In genomic region chr3:9513703-9514110, GRCm38 (mm10) we compare ENCODE assay signal across 15 mouse cellular contexts.
DNase-seq lines count a peak whose midpoint lies in the region; ATAC-seq and TF ChIP-seq lines count a peak whose summit lies in the region.
"Had no signal": no experiment of that assay in that cellular context is flagged by ENCODE, and none has a peak within 500 bp of the region (broad histone marks: within the 10 kb centered on the region; RNA-seq: fewer than 3 reads in every experiment).

No protein-coding gene starts in this region.

- H3K9me3 ChIP-seq in intestine, embryonic 14.5 days (ENCODE audit: control insufficient read depth, low read length): no peaks in the 10 kb centered on the region
- no peaks in the 10 kb centered on the region for H3K9me3 ChIP-seq in intestine, postnatal 0 days (ENCODE audit: control insufficient read depth)
- H3K9me3 ChIP-seq in forebrain, embryonic 16.5 days (ENCODE audit: control insufficient read depth, low read length): no peaks in the 10 kb centered on the region
- no peaks in the 10 kb centered on the region for H3K9me3 ChIP-seq in neural tube, embryonic 13.5 days
- no peaks in the 10 kb centered on the region for H3K9me3 ChIP-seq in heart, embryonic 11.5 days (replicated peaks; ENCODE audit: control insufficient read depth, low read length)
- H3K9me3 ChIP-seq: heart, embryonic 10.5 days; megakaryocyte, embryonic 14.5 days had no signal

- no peak overlapping the region for H3K4me2 ChIP-seq in intestine, embryonic 14.5 days (ENCODE audit: low read length)
- H3K4me2 ChIP-seq in intestine, postnatal 0 days (replicated peaks; ENCODE audit: low read depth): no peak overlapping the region
- H3K4me2 ChIP-seq in forebrain, embryonic 16.5 days (ENCODE audit: low read length): no peak overlapping the region
- H3K4me2 ChIP-seq in neural tube, embryonic 13.5 days: no peak overlapping the region
- no peak overlapping the region for H3K4me2 ChIP-seq in heart, embryonic 11.5 days

- DNase-seq in intestine, embryonic 14.5 days (ENCODE audit: low spot score): peak; percentile 38
- peak; percentile 92 for DNase-seq in brain, embryonic 14.5 days (ENCODE audit: low read depth)
- DNase-seq in right cerebral cortex, postnatal 4 days: no peak
- DNase-seq: adrenal gland, postnatal 25 days; cerebellum, adult 18-20 months; embryo, embryonic 11 days; layer of hippocampus, adult 9-11 months; liver, postnatal 0 days had no signal

- no peak for TF ChIP-seq POLR2A in brain, embryonic 14.5 days (IDR thresholded peaks at IDR 0.05; ENCODE audit: borderline replicate concordance, extremely low read depth, insufficient read depth, insufficient read length, poor library complexity, severe bottlenecking)

- no peaks in the 10 kb centered on the region for H3K36me3 ChIP-seq in intestine, embryonic 14.5 days (ENCODE audit: control insufficient read depth, insufficient read depth, low read length)
- no peaks in the 10 kb centered on the region for H3K36me3 ChIP-seq in intestine, postnatal 0 days (ENCODE audit: control insufficient read depth, insufficient read depth)
- no peaks in the 10 kb centered on the region for H3K36me3 ChIP-seq in forebrain, embryonic 16.5 days (ENCODE audit: control insufficient read depth, insufficient read depth)
- no peaks in the 10 kb centered on the region for H3K36me3 ChIP-seq in neural tube, embryonic 13.5 days
- no peaks in the 10 kb centered on the region for H3K36me3 ChIP-seq in heart, embryonic 11.5 days (ENCODE audit: control insufficient read depth, insufficient read depth, low read length)
- H3K36me3 ChIP-seq: heart, embryonic 10.5 days had no signal

- no peak overlapping the region for H3K4me3 ChIP-seq in intestine, embryonic 14.5 days (ENCODE audit: low read depth, low read length)
- no peak overlapping the region for H3K4me3 ChIP-seq in intestine, postnatal 0 days (ENCODE audit: low read depth, low read length)
- H3K4me3 ChIP-seq in forebrain, embryonic 16.5 days (replicated peaks; ENCODE audit: low read length): no peak overlapping the region
- H3K4me3 ChIP-seq in neural tube, embryonic 13.5 days: no peak overlapping the region
- no peak overlapping the region for H3K4me3 ChIP-seq in heart, embryonic 11.5 days (ENCODE audit: low read depth, low read length)
- H3K4me3 ChIP-seq: heart, embryonic 10.5 days; megakaryocyte, embryonic 14.5 days had no signal

- WGBS in intestine, embryonic 14.5 days: 79% methylated on average over 7 of the region's 7 CpGs
- WGBS in intestine, postnatal 0 days: 81% methylated on average over 7 of the region's 7 CpGs
- WGBS in forebrain, embryonic 16.5 days: 8% methylated on average over 7 of the region's 7 CpGs
- WGBS in neural tube, embryonic 13.5 days: 17% methylated on average over 7 of the region's 7 CpGs
- 76% methylated on average over 7 of the region's 7 CpGs for WGBS in heart, embryonic 11.5 days (ENCODE audit: insufficient replicate concordance)

- 0 out of 2 replicates have a peak, but pooled peaks cover 3% of the 10 kb centered on the region for H3K4me1 ChIP-seq in intestine, embryonic 14.5 days (replicated peaks; ENCODE audit: control insufficient read depth, insufficient read depth, low read length)
- no peaks in the 10 kb centered on the region for H3K4me1 ChIP-seq in intestine, postnatal 0 days (replicated peaks; ENCODE audit: control insufficient read depth, insufficient read depth, low read length)
- 0 out of 2 replicates have a peak, but pooled peaks cover 5% of the 10 kb centered on the region for H3K4me1 ChIP-seq in forebrain, embryonic 16.5 days (replicated peaks; ENCODE audit: control insufficient read depth, insufficient read depth, low read length)
- peaks cover 25% of the 10 kb centered on the region for H3K4me1 ChIP-seq in neural tube, embryonic 13.5 days (replicated peaks)
- peaks cover 8% of the 10 kb centered on the region for H3K4me1 ChIP-seq in heart, embryonic 11.5 days (ENCODE audit: control insufficient read depth, insufficient read depth, low read length)

- H3K27me3 ChIP-seq in intestine, embryonic 14.5 days (replicated peaks; ENCODE audit: control insufficient read depth, insufficient read depth, low read length): no peaks in the 10 kb centered on the region
- H3K27me3 ChIP-seq in intestine, postnatal 0 days (replicated peaks; ENCODE audit: control insufficient read depth, insufficient read depth, low read length): no peaks in the 10 kb centered on the region
- peaks cover 7% of the 10 kb centered on the region for H3K27me3 ChIP-seq in forebrain, embryonic 16.5 days (replicated peaks; ENCODE audit: control insufficient read depth, insufficient read depth, low read length)
- no peaks in the 10 kb centered on the region for H3K27me3 ChIP-seq in neural tube, embryonic 13.5 days
- no peaks in the 10 kb centered on the region for H3K27me3 ChIP-seq in heart, embryonic 11.5 days (ENCODE audit: control insufficient read depth, insufficient read depth, low read length)
- H3K27me3 ChIP-seq: CH12.LX; megakaryocyte, embryonic 14.5 days had no signal

- no peak overlapping the region for H3K9ac ChIP-seq in intestine, embryonic 14.5 days (ENCODE audit: low read length)
- no peak overlapping the region for H3K9ac ChIP-seq in intestine, postnatal 0 days (ENCODE audit: low read depth, low read length)
- no peak overlapping the region for H3K9ac ChIP-seq in forebrain, embryonic 16.5 days (replicated peaks; ENCODE audit: low read depth, low read length)
- H3K9ac ChIP-seq in neural tube, embryonic 13.5 days: no peak overlapping the region
- no peak overlapping the region for H3K9ac ChIP-seq in heart, embryonic 11.5 days (ENCODE audit: low read depth, low read length)
- H3K9ac ChIP-seq: liver, postnatal 0 days had no signal

- no peak for ATAC-seq in intestine, embryonic 14.5 days (replicated peaks; ENCODE audit: low FRiP score, low TSS enrichment, low read depth)
- ATAC-seq in intestine, postnatal 0 days: no peak
- peak; percentile 71; the same call in 1 of the 2 replicates for ATAC-seq in forebrain, embryonic 16.5 days
- peak; percentile 49; the same call in 1 of the 2 replicates for ATAC-seq in neural tube, embryonic 13.5 days (ENCODE audit: low read depth)
- no peak for ATAC-seq in heart, embryonic 11.5 days (replicated peaks; ENCODE audit: insufficient number of reproducible peaks, low FRiP score, low TSS enrichment)
- ATAC-seq: liver, postnatal 0 days had no signal

- no peak overlapping the region for H3K27ac ChIP-seq in intestine, embryonic 14.5 days (ENCODE audit: low read depth)
- H3K27ac ChIP-seq in intestine, postnatal 0 days (ENCODE audit: low read depth, low read length): no peak overlapping the region
- no peak overlapping the region for H3K27ac ChIP-seq in forebrain, embryonic 16.5 days (ENCODE audit: low read length)
- peak overlapping the region; percentile 46; the same call in 1 of the 2 replicates for H3K27ac ChIP-seq in neural tube, embryonic 13.5 days (replicated peaks)
- no peak overlapping the region for H3K27ac ChIP-seq in heart, embryonic 11.5 days (ENCODE audit: low read depth, low read length)
- H3K27ac ChIP-seq: heart, embryonic 10.5 days had no signal

- no peak for TF ChIP-seq CTCF in intestine, postnatal 0 days (IDR thresholded peaks at IDR 0.05; ENCODE audit: low read depth)
- TF ChIP-seq CTCF in brain, embryonic 14.5 days (IDR thresholded peaks at IDR 0.05; ENCODE audit: borderline replicate concordance, extremely low read depth, insufficient read depth, insufficient read length): no peak

Comparison
In these comparisons a context has a peak if more than half of its experiments do, and no peak if none do; other contexts are left out.
1. ATAC-seq: peak in forebrain, embryonic 16.5 days (single experiment) and neural tube, embryonic 13.5 days (single experiment); none in intestine, embryonic 14.5 days (single experiment), intestine, postnatal 0 days (single experiment) and heart, embryonic 11.5 days (single experiment).